Mouse (Mus musculus) MEL (cell line): ENCODE results near the gene Atg2a.
A peak's percentile ranks its signal among the peaks of the same experiment; 100 is the strongest.

Experiments
- CTCF ChIP-seq, 3 experiments: IDR thresholded peaks in 2 of 3; conservative IDR thresholded peaks in 1 of 3; 2 replicates each; pipeline ENCODE4 v1.5.1; 2011 to 2012; ENCODE audit warnings: low read length in 3 of 3, low read depth in 2 of 3, mild to moderate bottlenecking in 2 of 3, improper control_type of control experiment in 1 of 3, inconsistent platforms in 1 of 3, mixed read lengths in 1 of 3, moderate library complexity in 1 of 3; ENCODE audit not compliant: control insufficient read depth in 1 of 3, insufficient read depth in 1 of 3, poor library complexity in 1 of 3, severe bottlenecking in 1 of 3
- ELF1 ChIP-seq: IDR thresholded peaks from 2 replicates; pipeline ENCODE4 v1.6.1; 2014; ENCODE audit warnings: low read depth, mild to moderate bottlenecking, inconsistent platforms, low read length, improper control_type of control experiment, moderate library complexity
- EP300 ChIP-seq, 2 experiments: IDR thresholded peaks; 2 replicates each; pipeline ENCODE4 v1.6.1; 2011; ENCODE audit warnings: improper control_type of control experiment in 2 of 2, low read length in 2 of 2, low read depth in 1 of 2, mild to moderate bottlenecking in 1 of 2
- GATA1 ChIP-seq: IDR thresholded peaks from 2 replicates; pipeline ENCODE4 v1.6.1; 2011; ENCODE audit warnings: low read depth, low read length, improper control_type of control experiment
- JUND ChIP-seq: IDR thresholded peaks from 2 replicates; pipeline ENCODE4 v1.6.1; 2011; ENCODE audit warnings: low read depth, mild to moderate bottlenecking, improper control_type of control experiment, low read length
- KAT2A ChIP-seq: conservative IDR thresholded peaks from 2 replicates; pipeline ENCODE4 v1.6.1; 2012; ENCODE audit warnings: low read depth, low read length, improper control_type of control experiment, inconsistent platforms
- POLR2A ChIP-seq, 2 experiments: IDR thresholded peaks; 2 replicates each; pipeline ENCODE4 v1.6.1; 2011 to 2012; ENCODE audit warnings: low read length in 2 of 2, mild to moderate bottlenecking in 2 of 2, control low read depth in 1 of 2, improper control_type of control experiment in 1 of 2, low read depth in 1 of 2, moderate library complexity in 1 of 2; ENCODE audit not compliant: control insufficient read depth in 1 of 2, insufficient read depth in 1 of 2, poor library complexity in 1 of 2
- SIN3A ChIP-seq: IDR thresholded peaks from 2 replicates; pipeline ENCODE4 v1.6.1; 2012; ENCODE audit warnings: low read length, improper control_type of control experiment, inconsistent platforms
- TCF12 ChIP-seq: IDR thresholded peaks from 2 replicates; pipeline ENCODE4 v1.6.1; 2014; ENCODE audit warnings: low read depth, mild to moderate bottlenecking, inconsistent platforms, low read length, improper control_type of control experiment, moderate library complexity
- UBTF ChIP-seq: IDR thresholded peaks from 2 replicates; pipeline ENCODE4 v1.6.1; 2012; ENCODE audit warnings: low read depth, mild to moderate bottlenecking, inconsistent platforms, low read length, improper control_type of control experiment, moderate library complexity, borderline replicate concordance; ENCODE audit not compliant: insufficient read depth
- ZMIZ1 ChIP-seq: IDR thresholded peaks from 2 replicates; pipeline ENCODE4 v1.6.1; 2012; ENCODE audit warnings: low read depth, mild to moderate bottlenecking, inconsistent platforms, low read length, improper control_type of control experiment, moderate library complexity
- ZNF384 ChIP-seq: IDR thresholded peaks from 2 replicates; pipeline ENCODE4 v1.6.1; 2012; ENCODE audit warnings: low read depth, mild to moderate bottlenecking, inconsistent platforms, low read length, improper control_type of control experiment

DNA sequence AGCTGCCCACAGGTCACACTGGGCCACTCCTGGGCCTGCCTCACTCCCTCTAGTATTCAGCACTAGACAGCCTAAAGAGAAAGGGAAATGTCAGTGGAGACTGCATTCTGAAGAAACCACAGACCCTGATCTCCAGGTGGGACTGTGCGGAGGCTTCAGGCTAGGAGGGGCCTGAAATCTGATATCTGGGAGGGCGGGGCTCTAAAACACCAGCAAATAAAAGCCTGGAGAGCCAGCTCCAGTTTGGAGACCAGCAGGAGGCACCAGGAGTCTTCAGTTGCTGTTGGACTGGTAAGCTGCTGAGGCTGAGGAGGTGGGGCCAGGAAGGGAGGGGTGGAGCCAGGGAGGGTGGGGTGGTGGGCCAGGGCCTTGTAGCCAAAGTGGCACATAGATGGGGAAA is 15.3 kb upstream of the Atg2a start, which contains the start of gene Gpha2:
- TF ChIP-seq ZMIZ1 (no peak), ZNF384 (no peak), SIN3A (no peak), CTCF (IDR thresholded peaks at IDR 0.05 in 2 of 3, conservative IDR thresholded peaks at IDR 0.05 in 1 of 3; ENCODE audit: control insufficient read depth in 1 of 3, insufficient read depth in 1 of 3, low read depth in 2 of 3, low read length in 3 of 3, poor library complexity in 1 of 3, severe bottlenecking in 1 of 3) (peak in 2 of 3 experiments; percentile 14 to 19; a peak in 2 of 6 replicates), JUND (no peak), UBTF (no peak), POLR2A (IDR thresholded peaks at IDR 0.05; ENCODE audit: control insufficient read depth in 1 of 2, insufficient read depth in 1 of 2, low read depth in 1 of 2, low read length in 2 of 2, poor library complexity in 1 of 2) (no peak), ELF1 (no peak), KAT2A (no peak), GATA1 (no peak), TCF12 (no peak), EP300 (IDR thresholded peaks at IDR 0.05; ENCODE audit: low read depth in 1 of 2, low read length in 2 of 2) (no peak)
